Mouse (Mus musculus) embryonic facial prominence, embryonic 10.5 days (tissue): ENCODE measurements around the gene Gm21974. TPM values are rescaled to one million over a fixed set of nuclear protein-coding genes. Genes with fewer than 3 reads are reported as not detected.

Source experiments
- polyA plus RNA-seq: library from polyadenylated mRNA; unstranded; fragments of >200 nt; fragmentation: Nextera tagmentation; extraction: Ambion mirVana; gene quantifications from 2 replicates; pipeline ENCODE4 v1.2.1, GENCODE M21; 2016

The Gm21974 gene
- polyA plus RNA-seq, 1 experiment from 2014 or later, result not detected

Other genes with a start within 250 kb of the Gm21974 start
- gene Bcl7c, start 186.5 kb downstream of the Gm21974 start, polyA plus RNA-seq, result 60.2 and 70.0 TPM in 2 replicates
- 9.4 and 10.7 TPM in 2 replicates for gene Ctf1, start 182.7 kb downstream of the Gm21974 start, polyA plus RNA-seq
- 0.19 TPM in 2 replicates for gene Ctf2, start 163.3 kb downstream of the Gm21974 start, polyA plus RNA-seq
- 8.9 and 9.0 TPM in 2 replicates for gene Fbxl19, start 150.9 kb downstream of the Gm21974 start, polyA plus RNA-seq
- 12.9 and 13.6 TPM in 2 replicates for gene Orai3, start 125.6 kb downstream of the Gm21974 start, polyA plus RNA-seq
- gene Setd1a, start 118.8 kb downstream of the Gm21974 start, polyA plus RNA-seq, result 14.7 and 15.2 TPM in 2 replicates
- not detected in 2 replicates for gene Gm49388, start 109.8 kb downstream of the Gm21974 start, polyA plus RNA-seq
- gene Hsd3b7, start 94.8 kb downstream of the Gm21974 start, polyA plus RNA-seq, result 6.8 and 8.0 TPM in 2 replicates
- 22.5 and 29.3 TPM in 2 replicates for gene Stx4a, start 71.2 kb downstream of the Gm21974 start, polyA plus RNA-seq
- gene Stx1b, start 70.9 kb downstream of the Gm21974 start, polyA plus RNA-seq, result 4.7 and 6.5 TPM in 2 replicates
- 19.9 and 21.8 TPM in 2 replicates for gene Zfp646, start 19.2 kb downstream of the Gm21974 start, polyA plus RNA-seq
- gene Zfp668, start 18.6 kb downstream of the Gm21974 start, polyA plus RNA-seq, result 42.5 and 49.1 TPM in 2 replicates
- 0.64 and 0.79 TPM in 2 replicates for gene Prss53, start 4.5 kb downstream of the Gm21974 start, polyA plus RNA-seq
- 47.6 and 59.1 TPM in 2 replicates for gene Vkorc1, start 163 bp upstream of the Gm21974 start, polyA plus RNA-seq
- gene Bckdk, start 8.6 kb upstream of the Gm21974 start, polyA plus RNA-seq, result 111 and 119 TPM in 2 replicates
- gene Kat8, start 17.1 kb upstream of the Gm21974 start, polyA plus RNA-seq, result 48.7 and 49.6 TPM in 2 replicates
- 14.8 and 15.8 TPM in 2 replicates for gene Prss8, start 34.6 kb upstream of the Gm21974 start, polyA plus RNA-seq
- gene Prss36, start 51.3 kb upstream of the Gm21974 start, polyA plus RNA-seq, result 10.7 and 12.9 TPM in 2 replicates
- gene Fus, start 72.0 kb upstream of the Gm21974 start, polyA plus RNA-seq, result 349 and 372 TPM in 2 replicates
- gene Pycard, start 98.4 kb upstream of the Gm21974 start, polyA plus RNA-seq, result 5.8 and 6.2 TPM in 2 replicates
- not detected in 2 replicates for gene Trim72, start 108.5 kb upstream of the Gm21974 start, polyA plus RNA-seq
- gene Itgam, start 167.2 kb upstream of the Gm21974 start, polyA plus RNA-seq, result 0.50 and 0.52 TPM in 2 replicates
- gene Gm49368, start 167.2 kb upstream of the Gm21974 start, polyA plus RNA-seq, result not detected in 2 replicates
- not detected in 2 replicates for gene Itgax, start 234.1 kb upstream of the Gm21974 start, polyA plus RNA-seq